Mouse (Mus musculus) left cerebral cortex, adult 2 months (tissue): ENCODE data around the gene Bcl2l14. TPM values are rescaled to one million over a fixed set of nuclear protein-coding genes. Genes with fewer than 3 reads are reported as not detected.
A peak's percentile ranks its signal among the peaks of the same experiment; 100 is the strongest.

ENCODE experiments used
- DNase-seq, 2 experiments: peaks; one replicate each; pipeline ENCODE4 v3.0.0; 2021 to 2022; ENCODE audit warnings: low spot score in 2 of 2, mixed read lengths in 1 of 2; ENCODE audit errors: extremely low spot score in 1 of 2
- H3K27ac ChIP-seq: fragments of 200-600 bp; 2 replicates; pipeline ENCODE4 v1.8.1; 2022
- H3K4me3 ChIP-seq: fragments of 200-600 bp; 2 replicates; pipeline ENCODE4 v1.8.1; 2022
- CTCF ChIP-seq: fragments of 200-600 bp; IDR thresholded peaks from 2 replicates; pipeline ENCODE4 v1.8.1; 2022; ENCODE audit warnings: antibody characterized with exemption, mild to moderate bottlenecking, moderate library complexity
- intact Hi-C: fragments of 180-260 bp; cut with DNase I; formaldehyde crosslinking; loops from one replicate; pipeline ENCODE4 v1.15.1; 2025
- total RNA-seq, 2 experiments: library from RNA; stranded (reverse); gene quantifications; 2 replicates each; pipeline ENCODE4 v1.2.3; 2021

Gene Bcl2l14
- total RNA-seq, 2 experiments from 2014 or later = not detected

DNA sequence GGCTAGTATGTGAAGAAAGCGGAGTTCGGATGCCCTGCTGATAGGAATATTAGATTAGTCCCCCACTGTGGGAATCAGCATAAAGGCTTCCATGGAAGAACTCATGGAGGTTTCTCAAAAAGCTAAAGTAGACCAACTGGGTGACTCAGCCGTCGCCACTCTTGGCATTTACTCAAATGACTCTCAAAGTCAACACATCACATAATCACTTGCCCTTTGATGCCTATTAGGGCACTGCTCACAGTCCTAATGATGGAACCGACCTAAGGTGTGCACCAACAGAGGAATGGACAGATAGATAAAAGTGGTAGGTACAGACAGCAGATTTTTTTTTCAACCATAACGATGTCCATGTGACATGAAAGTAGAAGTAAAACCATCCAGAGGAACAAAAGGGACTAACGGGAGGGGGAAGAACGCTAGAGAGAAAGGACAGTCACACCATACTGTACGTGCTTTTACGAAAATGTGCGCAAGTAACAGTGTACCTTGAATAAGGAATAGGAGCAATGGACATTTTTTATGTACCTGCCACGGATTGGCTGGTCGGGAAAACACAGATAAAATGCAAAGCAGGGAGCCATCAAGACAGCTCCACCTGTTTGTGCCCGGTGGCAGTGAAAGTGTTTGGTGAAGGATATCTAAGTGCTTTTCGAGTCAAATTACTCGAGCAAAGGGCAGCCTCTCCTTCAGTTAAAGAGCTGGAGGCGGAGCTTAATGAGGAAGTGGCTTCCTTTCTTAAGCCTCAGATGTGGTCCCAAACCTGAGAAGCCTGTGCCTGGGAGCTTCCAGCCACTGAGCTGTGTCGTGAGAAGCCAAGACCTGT, 17.8 kb downstream of the Bcl2l14 start:
- intact Hi-C loops = no loop called here

GRCm38 (mm10) chr6:134414532-134414883, 18.4 kb downstream of the Bcl2l14 start:
- Histone ChIP-seq H3K27ac (no peak overlapping the region), H3K4me3 (no peak overlapping the region)
- DNase-seq = no peak
- intact Hi-C loops = no loop called here
- no peak for TF ChIP-seq CTCF

More for the DNA sequence above, 17.8 kb downstream of the Bcl2l14 start:
- no peak overlapping the region for H3K27ac ChIP-seq
- TF ChIP-seq CTCF = no peak
- no peak overlapping the region for H3K4me3 ChIP-seq
- no peak for DNase-seq

GRCm38 (mm10) chr6:134416556-134417105, 20.5 kb downstream of the Bcl2l14 start:
- Histone ChIP-seq H3K27ac (no peak overlapping the region), H3K4me3 (no peak overlapping the region)
- TF ChIP-seq CTCF = no peak
- intact Hi-C loops = no loop called here
- no peak for DNase-seq

DNA sequence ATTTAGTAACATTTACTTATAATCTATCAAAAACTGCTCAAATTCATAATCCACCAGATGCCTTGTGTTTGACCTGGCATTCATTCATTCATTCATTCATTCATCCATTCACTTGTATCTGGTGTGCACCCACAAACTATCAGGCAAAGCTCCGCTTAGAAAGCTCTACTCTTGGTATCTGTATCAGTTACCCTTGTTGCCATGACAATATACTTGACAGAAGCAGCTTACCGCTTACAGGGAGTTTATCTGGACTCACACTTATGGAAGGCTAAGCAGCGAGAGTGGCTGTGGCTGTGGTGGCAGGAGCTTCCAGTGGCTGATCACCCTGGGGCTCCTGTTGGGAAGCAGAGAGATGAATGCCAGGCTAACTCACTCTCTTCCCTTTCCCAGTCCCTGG, 21.8 kb downstream of the Bcl2l14 start:
- no peak for TF ChIP-seq CTCF
- intact Hi-C loops = no loop called here
- no peak for DNase-seq

DNA sequence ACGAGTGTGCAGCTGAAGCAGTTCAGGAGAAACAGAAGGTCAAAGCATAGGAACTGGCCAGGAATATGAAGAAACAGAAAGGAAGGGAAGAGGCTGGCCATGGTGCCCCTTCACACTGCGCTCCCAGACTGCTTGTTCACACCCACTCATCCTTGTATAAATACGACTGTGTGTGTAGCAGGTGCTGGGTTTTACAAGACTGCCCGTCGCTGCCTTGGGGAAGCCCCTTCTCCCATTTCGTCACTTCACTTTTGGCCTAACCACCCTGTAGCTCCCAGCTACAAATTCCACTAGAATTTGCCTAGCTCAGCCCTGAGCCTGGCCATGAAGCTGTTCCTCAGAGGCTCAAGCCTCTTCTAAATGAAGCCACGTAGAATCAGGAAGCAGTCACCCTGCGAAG, 24.3 kb downstream of the Bcl2l14 start:
- Histone ChIP-seq H3K27ac (no peak overlapping the region), H3K4me3 (no peak overlapping the region)
- intact Hi-C loops = loop anchor here (5.0 to 10.0 kb wide), 2 partner anchors 444 to 527 kb away; no protein-coding TSS in a partner anchor
- DNase-seq = no peak
- no peak for TF ChIP-seq CTCF

More for the DNA sequence above, 21.8 kb downstream of the Bcl2l14 start:
- Histone ChIP-seq H3K4me3 (no peak overlapping the region), H3K27ac (no peak overlapping the region)

DNA sequence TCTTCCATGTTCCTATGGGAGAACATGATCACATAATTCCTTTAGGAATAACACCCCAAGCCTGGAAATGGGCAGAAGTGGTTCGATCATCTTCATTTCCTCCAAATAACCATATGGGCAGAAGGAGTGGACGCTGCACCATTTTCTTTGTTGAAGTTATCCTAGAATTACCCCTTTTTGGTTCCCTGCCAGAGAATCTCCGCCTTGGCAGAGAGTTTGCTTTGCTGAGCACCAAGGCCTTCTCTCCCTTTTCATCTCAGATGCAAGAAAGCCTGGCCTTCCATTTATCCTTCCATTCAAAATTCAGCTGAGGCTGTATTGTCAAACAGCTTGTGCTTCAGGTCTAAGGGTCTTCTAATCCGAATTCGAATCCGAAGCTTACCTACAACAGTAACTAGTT, 25.8 kb downstream of the Bcl2l14 start:
- DNase-seq = no peak
- H3K27ac ChIP-seq = no peak overlapping the region
- TF ChIP-seq CTCF = no peak
- intact Hi-C loops = loop anchor here (5.0 to 10.0 kb wide), 2 partner anchors 443 to 525 kb away; no protein-coding TSS in a partner anchor
- no peak overlapping the region for H3K4me3 ChIP-seq

DNA sequence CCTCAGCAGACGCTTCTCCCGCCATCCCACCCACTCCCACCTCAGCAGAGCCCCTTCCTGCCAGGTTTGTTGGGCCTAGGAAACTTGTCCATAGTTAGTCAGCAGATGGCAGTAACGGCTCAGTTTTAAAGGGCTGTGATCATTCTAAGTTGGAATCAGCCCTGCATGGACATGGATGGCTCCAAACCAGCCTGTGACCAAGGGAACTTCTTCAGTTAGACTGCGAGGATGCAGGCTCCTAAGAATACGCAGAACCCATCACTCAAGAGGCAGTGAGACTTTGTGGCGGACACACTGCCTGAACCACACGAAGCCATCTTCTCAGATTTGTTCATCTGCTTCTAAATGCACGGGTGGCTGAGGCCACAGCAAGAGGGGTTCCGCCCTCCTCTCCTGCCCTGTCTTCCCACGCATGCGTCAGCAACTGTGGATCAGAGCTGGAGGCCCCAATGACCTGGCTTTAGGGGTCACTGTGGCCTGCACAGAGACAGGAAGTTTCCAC, 29.1 kb downstream of the Bcl2l14 start:
- peak; percentile 66 to 67 for DNase-seq
- intact Hi-C loops = loop anchor here (1.0 to 10.0 kb wide), 3 partner anchors 182 to 440 kb away; no protein-coding TSS in a partner anchor
- TF ChIP-seq CTCF = peak; percentile 73
- no peak overlapping the region for H3K4me3 ChIP-seq
- H3K27ac ChIP-seq = no peak overlapping the region

GRCm38 (mm10) chr6:134427165-134427564, 31.0 kb downstream of the Bcl2l14 start:
- intact Hi-C loops = loop anchor here (10.0 kb wide), 1 partner anchor 438 kb away; no protein-coding TSS in a partner anchor
- Histone ChIP-seq H3K4me3 (no peak overlapping the region), H3K27ac (no peak overlapping the region)
- TF ChIP-seq CTCF = peak; percentile 8; the same call in 1 of the 2 replicates
- no peak for DNase-seq

GRCm38 (mm10) chr6:134428455-134428854, 32.3 kb downstream of the Bcl2l14 start:
- TF ChIP-seq CTCF = no peak
- Histone ChIP-seq H3K4me3 (no peak overlapping the region), H3K27ac (no peak overlapping the region)
- intact Hi-C loops = loop anchor here (10.0 kb wide), 1 partner anchor 436 kb away; no protein-coding TSS in a partner anchor
- no peak for DNase-seq

- no peak overlapping the region for H3K4me3 ChIP-seq
- H3K27ac ChIP-seq = no peak overlapping the region
- no peak; the same call in 1 of the 2 replicates for TF ChIP-seq CTCF
- no peak for DNase-seq
- intact Hi-C loops = no loop called here
Measured at GRCm38 (mm10) chr6:134430161-134430799, 34.2 kb downstream of the Bcl2l14 start.

GRCm38 (mm10) chr6:134431583-134431982, 35.5 kb downstream of the Bcl2l14 start:
- intact Hi-C loops = no loop called here

GRCm38 (mm10) chr6:134433281-134433680, 37.2 kb downstream of the Bcl2l14 start:
- intact Hi-C loops = no loop called here
- no peak for TF ChIP-seq CTCF
- Histone ChIP-seq H3K4me3 (no peak overlapping the region), H3K27ac (no peak overlapping the region)
- no peak for DNase-seq

More at GRCm38 (mm10) chr6:134431583-134431982, 35.5 kb downstream of the Bcl2l14 start:
- Histone ChIP-seq H3K27ac (no peak overlapping the region), H3K4me3 (no peak overlapping the region)
- DNase-seq = no peak
- no peak for TF ChIP-seq CTCF
